Mouse (Mus musculus) thymus, postnatal 25 days (tissue): Measurements from ENCODE around the gene Fancd2os.

Source experiments
- DNase-seq: peaks from one replicate; pipeline ENCODE4 v3.0.0; 2022

The Fancd2os gene

DNA sequence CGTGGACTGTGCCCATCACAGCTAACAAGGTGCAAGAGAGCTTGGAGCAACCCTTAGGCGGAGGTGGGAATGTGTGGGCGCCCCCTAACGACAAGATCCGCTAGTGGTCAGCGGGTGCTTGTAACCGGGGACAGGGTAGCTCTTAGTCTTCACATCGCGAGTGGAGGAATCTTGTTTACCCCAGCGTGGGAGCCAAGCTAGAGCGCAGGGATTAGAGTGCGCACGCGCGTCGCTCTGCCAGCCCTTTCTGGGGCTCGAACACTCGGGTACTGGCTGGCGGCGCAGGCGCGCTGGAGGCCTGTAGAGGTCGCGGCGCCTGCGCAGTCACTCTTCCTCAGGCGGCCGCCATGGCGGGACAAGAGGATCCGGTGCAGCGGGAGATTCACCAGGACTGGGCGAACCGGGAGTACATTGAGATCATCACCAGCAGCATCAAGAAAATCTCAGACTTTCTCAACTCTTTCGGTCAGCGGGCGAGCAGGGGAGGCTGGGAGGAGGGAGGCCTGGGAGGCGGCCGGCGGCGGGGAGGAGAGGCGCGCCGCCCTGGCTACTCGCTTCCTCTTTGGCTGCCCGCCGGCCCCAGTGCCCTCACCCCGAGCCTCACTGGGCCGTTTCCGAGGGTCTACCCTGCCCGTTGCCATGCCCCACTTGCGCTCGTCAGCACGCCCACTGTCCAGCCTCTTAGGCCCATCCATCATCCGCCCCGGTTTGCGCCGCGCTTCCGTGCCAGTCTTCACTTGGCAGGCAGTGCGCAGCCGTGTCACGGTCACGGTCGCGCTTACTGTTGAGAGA is 4.1 kb upstream of the Fancd2os start, which contains the start of gene Brk1:
TSS of gene Brk1 (plus strand) at position 341 of the 792 bp plus-strand sequence.
- DNase-seq: peak; percentile 86

GRCm38 (mm10) chr6:113603993-113604392 is 3.5 kb upstream of the Fancd2os start:
- DNase-seq: no peak

- DNase-seq: no peak
Measured at GRCm38 (mm10) chr6:113602821-113603220, 2.3 kb upstream of the Fancd2os start.

- no peak for DNase-seq
Measured at GRCm38 (mm10) chr6:113599833-113600232, 682 bp downstream of the Fancd2os start.

- DNase-seq: no peak
Measured at GRCm38 (mm10) chr6:113597945-113598344, 2.6 kb downstream of the Fancd2os start.

DNA sequence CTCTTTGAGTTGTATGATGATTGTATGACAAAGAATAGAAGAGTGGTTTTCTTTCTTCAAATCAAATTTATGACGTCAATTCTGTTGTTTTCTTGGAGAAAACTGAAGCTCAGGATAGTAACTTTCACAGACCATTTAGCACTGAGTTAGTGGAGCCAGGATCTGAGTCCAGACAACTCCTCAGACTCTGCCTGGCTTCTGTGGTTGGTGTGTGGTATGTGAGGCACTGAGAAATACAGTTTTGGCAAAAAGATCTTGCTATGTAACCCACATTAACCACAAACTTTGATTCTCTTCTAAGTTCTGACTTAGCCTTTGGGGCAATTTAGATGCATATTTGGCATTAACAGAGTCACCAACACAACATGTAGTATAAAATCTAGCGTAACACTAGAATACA is 7.9 kb downstream of the Fancd2os start:
- no peak for DNase-seq

DNA sequence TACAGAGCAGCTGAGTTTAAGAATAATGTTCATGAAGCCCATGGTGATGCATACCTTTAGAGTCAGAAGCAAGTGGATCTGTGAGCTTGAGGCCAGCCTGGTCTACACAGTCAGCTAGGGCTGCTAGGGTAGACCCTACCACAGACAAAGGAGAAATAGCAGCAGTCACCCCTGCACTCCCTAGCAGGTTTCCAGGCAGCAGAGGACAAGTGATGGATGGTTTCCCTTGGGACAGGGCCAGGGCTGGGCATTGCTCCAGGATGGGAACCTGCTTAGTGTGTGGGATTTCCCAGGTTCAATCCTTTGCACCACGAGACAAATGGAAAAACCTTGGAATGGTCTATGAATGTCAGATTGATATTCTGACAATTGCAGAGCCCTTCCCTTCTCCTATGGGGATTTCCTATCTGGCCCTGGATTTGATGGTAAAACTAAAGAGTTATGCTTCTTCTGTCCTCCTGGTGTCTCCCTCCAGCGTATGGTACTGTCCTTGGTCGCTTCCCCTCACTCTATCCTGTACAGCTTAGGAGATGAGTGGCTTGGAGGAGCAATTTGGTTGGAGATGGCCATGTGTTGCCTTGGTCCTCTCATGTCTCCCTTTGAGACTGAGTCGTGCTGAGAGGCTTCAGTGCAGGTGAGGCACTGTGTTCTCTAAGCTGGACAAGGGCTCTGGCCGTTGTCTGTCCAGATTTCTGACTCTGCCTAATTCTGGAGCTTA is 13.9 kb downstream of the Fancd2os start:
- DNase-seq: no peak

DNA sequence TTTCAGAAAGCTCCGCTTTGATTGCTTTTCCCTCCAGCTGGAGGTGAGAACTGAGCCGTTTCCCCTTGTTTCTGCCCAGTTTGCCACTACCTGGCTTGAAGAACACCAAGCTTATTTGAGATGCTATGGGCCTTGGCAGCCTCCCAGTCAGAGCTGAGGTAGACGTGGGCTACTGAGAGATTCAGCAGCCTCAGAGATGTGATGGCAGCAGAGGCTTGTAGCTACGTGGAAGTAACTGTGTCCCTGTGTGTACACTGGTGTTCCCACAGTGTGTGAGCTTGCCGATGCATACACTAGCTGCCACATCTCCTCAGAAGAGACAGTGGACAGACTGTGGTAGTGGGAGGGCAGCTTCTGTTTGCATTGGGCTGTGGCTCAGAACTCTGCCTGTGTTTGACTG is 15.4 kb downstream of the Fancd2os start:
- no peak for DNase-seq

DNA sequence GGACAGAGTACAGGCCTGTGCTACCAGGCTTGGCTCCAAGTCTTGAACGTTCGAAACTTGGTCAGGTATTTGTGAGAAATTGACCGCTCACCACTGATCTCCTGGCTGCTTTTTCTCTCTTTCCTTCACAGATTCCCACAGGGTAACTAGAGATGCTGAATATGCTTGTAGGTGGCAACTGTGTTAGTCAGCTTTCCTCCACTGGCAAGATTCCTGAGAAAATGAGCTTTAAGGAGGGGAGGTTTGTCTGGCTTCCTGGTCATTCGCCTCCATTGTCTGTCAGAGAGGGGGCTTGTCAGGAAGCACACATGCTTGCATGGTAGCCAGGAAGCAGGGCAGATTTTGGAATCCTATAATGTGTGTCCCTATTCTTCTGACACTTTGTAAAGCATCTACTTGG is 17.5 kb downstream of the Fancd2os start:
- DNase-seq: no peak

DNA sequence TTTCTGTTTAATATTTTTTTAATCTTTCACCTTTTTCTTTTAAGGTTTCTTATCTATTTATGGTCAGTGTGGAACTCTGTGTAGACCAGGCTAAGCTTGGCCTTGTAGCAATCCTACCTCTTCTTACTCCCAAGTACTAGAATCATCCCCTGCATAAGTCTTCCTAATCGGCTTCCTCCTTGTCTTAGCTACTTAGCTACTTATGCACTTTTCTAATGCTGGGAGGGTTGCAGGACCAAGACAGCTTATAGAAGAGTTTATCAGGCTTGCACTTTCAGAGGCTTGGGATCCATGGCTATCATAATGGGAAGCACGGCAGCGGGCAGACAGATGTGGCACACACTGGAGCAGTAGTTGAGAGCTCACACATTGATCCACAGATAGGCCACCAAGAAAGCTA is 21.2 kb downstream of the Fancd2os start:
- no peak for DNase-seq

DNA sequence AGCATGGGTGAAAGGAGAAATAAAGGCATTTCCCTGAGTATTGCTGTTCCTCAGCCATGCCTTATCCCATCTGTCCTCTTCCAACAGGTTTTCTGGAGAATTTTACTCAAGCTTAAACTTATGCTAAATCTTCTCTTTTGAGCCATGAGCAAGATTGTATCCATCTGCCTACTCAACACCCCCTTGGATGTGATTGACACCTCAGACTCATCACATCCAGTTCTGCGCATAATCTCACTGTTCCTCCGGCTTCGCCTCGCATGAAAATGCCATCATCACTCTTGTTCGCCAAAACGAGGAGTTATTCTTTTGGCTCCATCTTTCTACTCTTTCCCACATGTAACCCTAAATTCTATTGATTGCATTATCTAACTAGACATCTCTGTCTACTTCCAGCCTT is 24.5 kb downstream of the Fancd2os start:
- no peak for DNase-seq

DNA sequence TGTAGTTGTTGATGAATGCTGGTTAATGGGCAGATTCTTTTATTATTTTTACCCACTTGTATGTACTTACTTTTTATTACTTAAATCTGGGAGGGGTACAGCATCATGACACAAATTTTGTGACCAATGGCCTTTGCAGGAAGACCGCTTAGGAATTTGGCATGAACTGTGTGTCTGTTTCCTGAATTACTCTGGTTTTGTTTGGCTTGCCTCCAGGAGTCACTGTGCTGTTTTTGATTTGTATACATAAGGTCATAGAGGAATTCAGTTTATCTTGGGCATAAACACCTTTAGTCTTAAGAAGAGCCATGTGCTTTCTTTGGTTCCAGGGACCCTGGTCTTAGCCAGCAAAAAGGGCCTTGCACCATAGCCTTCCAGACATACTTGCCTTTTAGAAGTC is 36.0 kb downstream of the Fancd2os start:
- DNase-seq: no peak

GRCm38 (mm10) chr6:113559736-113560135 is 40.8 kb downstream of the Fancd2os start:
- DNase-seq: no peak
